Mouse (Mus musculus): ENCODE measurements around the gene Upb1. TPM values are rescaled to one million over a fixed set of nuclear protein-coding genes. Genes with fewer than 3 reads are reported as not detected.
A peak's percentile ranks its signal among the peaks of the same experiment; 100 is the strongest.

Gene Upb1
- polyA plus RNA-seq, 1 experiment from 2014 or later, result 40.4 TPM

DNA sequence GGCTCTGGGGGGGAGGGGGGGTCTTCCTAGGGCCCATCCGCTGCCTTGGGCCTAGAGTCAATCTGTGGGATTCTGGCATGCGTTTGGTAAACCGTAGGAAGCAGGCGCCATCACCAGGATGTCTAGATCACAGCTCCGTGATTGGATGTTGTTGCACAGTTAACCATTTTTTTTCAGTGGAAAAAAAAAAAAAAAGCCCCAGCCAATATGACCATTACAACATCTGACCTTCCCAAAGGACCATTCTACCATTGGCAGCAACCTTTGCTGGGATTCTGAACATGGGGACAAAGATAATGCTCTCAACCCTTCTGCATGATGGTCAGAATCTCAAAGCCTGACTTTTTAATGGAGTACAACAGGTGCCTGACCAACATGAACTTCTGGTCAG is 29.2 kb downstream of the Upb1 start:
- no peaks in the 10 kb centered on the region for H3K9me3 ChIP-seq (replicated peaks; ENCODE audit: control insufficient read depth, low read length)
- no peak overlapping the region for H3K4me2 ChIP-seq (ENCODE audit: low read depth, low read length)
- no peaks in the 10 kb centered on the region for H3K27me3 ChIP-seq (ENCODE audit: control insufficient read depth, insufficient read depth, low read depth, low read length)
- peaks cover 2% of the 10 kb centered on the region; the same call in 1 of the 2 replicates for H3K4me1 ChIP-seq (ENCODE audit: control insufficient read depth, low read depth, low read length)
- WGBS (ENCODE audit: insufficient replicate concordance), result 68% methylated on average over 5 of the region's 5 CpGs
- H3K36me3 ChIP-seq (ENCODE audit: control insufficient read depth, insufficient read depth), result no peaks in the 10 kb centered on the region
- peak overlapping the region; percentile 73 for H3K27ac ChIP-seq (ENCODE audit: low read length)
- no peak overlapping the region for H3K4me3 ChIP-seq (ENCODE audit: low read depth, low read length)
- H3K9ac ChIP-seq (ENCODE audit: low read depth, low read length), result no peak overlapping the region
- no peak for ATAC-seq (ENCODE audit: low read depth)

DNA sequence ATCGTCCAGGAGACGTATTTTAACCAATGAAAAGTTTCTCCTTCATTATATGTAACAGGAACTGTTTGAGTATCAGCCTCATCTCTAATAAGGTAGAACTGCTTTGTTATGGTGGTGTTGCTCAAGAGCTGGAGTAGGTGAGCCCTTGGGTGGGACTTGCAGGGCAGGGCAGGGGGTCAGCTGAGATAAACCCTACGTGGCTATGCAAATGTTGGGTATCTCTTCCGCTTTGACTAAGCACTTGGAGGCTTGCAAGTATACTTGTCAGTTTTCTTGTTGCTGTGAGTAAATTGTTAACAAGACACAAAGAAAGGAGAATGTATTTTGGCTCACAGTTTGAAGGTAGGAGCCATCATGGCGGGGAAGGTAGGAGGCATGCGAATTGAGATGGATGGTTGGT is 29.7 kb downstream of the Upb1 start:
- Histone ChIP-seq H3K4me2 (ENCODE audit: low read depth, low read length) (no peak overlapping the region), H3K9ac (ENCODE audit: low read depth, low read length) (no peak overlapping the region), H3K4me3 (ENCODE audit: low read depth, low read length) (no peak overlapping the region), H3K27ac (ENCODE audit: low read length) (no peak overlapping the region), H3K27me3 (ENCODE audit: control insufficient read depth, insufficient read depth, low read depth, low read length) (no peaks in the 10 kb centered on the region), H3K9me3 (replicated peaks; ENCODE audit: control insufficient read depth, low read length) (no peaks in the 10 kb centered on the region), H3K4me1 (ENCODE audit: control insufficient read depth, low read depth, low read length) (peaks cover 2% of the 10 kb centered on the region; the same call in 1 of the 2 replicates), H3K36me3 (ENCODE audit: control insufficient read depth, insufficient read depth) (no peaks in the 10 kb centered on the region)
- WGBS (ENCODE audit: insufficient replicate concordance), result 68% methylated on average over 6 of the region's 6 CpGs
- no peak for ATAC-seq (ENCODE audit: low read depth)

DNA sequence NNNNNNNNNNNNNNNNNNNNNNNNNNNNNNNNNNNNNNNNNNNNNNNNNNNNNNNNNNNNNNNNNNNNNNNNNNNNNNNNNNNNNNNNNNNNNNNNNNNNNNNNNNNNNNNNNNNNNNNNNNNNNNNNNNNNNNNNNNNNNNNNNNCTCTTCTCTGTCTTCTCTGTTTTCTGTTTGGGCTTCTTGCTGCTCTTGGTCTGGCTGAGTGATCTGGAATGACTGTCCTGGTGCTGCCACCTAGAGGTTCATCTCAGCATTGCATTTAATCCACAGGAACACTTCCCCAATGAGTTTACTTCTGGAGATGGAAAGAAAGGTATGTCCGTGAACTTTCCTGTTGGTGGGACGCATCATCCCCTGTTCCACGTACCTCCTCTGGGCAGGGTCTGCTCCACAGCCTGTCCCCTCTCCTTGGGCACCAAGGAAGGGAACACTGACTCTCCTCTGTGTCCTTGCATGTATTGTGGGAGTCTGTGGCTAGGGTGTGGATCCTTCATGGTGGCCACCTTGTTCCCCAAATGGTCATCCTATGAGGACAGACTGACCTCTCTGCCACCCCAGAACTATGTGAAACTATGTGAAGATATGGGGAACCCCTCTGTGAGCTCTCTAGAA is 35.8 kb downstream of the Upb1 start:
- H3K4me3 ChIP-seq (ENCODE audit: low read depth, low read length), result no peak overlapping the region
- H3K9ac ChIP-seq (ENCODE audit: low read depth, low read length), result no peak overlapping the region
- no peaks in the 10 kb centered on the region for H3K9me3 ChIP-seq (replicated peaks; ENCODE audit: control insufficient read depth, low read length)
- no peak overlapping the region for H3K4me2 ChIP-seq (ENCODE audit: low read depth, low read length)
- H3K27me3 ChIP-seq (ENCODE audit: control insufficient read depth, insufficient read depth, low read depth, low read length), result no peaks in the 10 kb centered on the region
- H3K27ac ChIP-seq (ENCODE audit: low read length), result no peak overlapping the region
- WGBS (ENCODE audit: insufficient replicate concordance), result 9% methylated on average over 3 of the region's 3 CpGs
- no peak for ATAC-seq (ENCODE audit: low read depth)
- no peaks in the 10 kb centered on the region; the same call in 1 of the 2 replicates for H3K36me3 ChIP-seq (ENCODE audit: control insufficient read depth, insufficient read depth)
- H3K4me1 ChIP-seq (ENCODE audit: control insufficient read depth, low read depth, low read length), result no peaks in the 10 kb centered on the region

DNA sequence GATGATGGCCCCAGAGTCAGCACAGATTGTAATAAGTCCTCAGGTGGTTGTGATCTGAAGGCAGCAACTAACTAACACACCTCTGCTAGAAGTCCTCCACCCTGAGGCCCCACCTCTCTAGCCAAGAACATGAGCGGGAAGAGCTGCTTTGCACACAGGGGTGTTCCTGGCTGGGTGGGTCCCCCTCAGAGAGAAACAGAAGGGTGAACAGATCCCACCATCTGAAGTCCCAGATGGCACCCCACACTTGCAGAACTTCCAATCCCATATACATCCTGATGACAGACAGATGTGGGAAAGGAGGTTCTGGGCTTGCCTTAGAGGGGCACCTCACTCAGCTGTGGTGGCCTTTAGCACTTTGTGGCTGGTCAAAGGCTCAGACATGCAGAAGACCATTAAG is 36.4 kb downstream of the Upb1 start:
- Histone ChIP-seq H3K4me3 (ENCODE audit: low read depth, low read length) (no peak overlapping the region), H3K36me3 (ENCODE audit: control insufficient read depth, insufficient read depth) (no peaks in the 10 kb centered on the region; the same call in 1 of the 2 replicates), H3K27me3 (ENCODE audit: control insufficient read depth, insufficient read depth, low read depth, low read length) (no peaks in the 10 kb centered on the region), H3K4me1 (ENCODE audit: control insufficient read depth, low read depth, low read length) (no peaks in the 10 kb centered on the region), H3K27ac (ENCODE audit: low read length) (no peak overlapping the region), H3K9ac (ENCODE audit: low read depth, low read length) (no peak overlapping the region), H3K4me2 (ENCODE audit: low read depth, low read length) (no peak overlapping the region), H3K9me3 (replicated peaks; ENCODE audit: control insufficient read depth, low read length) (no peaks in the 10 kb centered on the region)
- 59% methylated on average over 1 of the region's 1 CpGs for WGBS (ENCODE audit: insufficient replicate concordance)
- no peak for ATAC-seq (ENCODE audit: low read depth)

DNA sequence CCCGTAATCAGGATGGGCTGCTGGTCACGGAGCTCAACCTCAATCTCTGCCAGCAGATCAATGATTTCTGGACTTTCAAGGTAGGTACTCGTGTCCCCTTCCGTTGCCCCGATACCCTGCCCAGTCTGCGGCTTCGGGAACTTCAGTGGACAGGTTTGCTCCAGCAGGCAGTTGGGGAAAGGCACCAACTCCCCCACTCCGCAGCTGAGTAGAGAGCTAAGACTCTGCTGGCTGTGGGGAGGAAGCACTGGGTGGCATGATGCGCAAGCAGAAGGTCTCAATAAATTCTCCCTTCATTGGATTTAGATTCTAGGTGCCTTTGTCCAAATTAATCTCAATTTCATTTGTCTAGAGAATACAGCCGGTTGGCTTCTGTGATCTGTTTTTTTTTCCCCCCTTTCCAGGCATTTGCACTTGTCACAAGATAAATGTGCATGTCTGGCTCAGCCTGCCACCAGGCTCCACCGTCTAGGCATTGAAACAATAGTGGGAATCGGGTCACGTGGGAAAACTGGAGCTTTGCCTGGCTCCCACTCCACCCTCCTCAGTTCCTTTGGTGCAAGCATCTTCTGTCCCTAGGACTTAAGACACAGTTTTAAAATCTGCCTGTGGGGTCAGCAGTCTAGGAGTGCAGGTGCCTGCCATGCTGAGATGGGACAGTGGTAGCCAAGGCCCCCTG is 37.4 kb downstream of the Upb1 start:
- WGBS (ENCODE audit: insufficient replicate concordance), result 52% methylated on average over 13 of the region's 13 CpGs
- Histone ChIP-seq H3K27ac (ENCODE audit: low read length) (no peak overlapping the region), H3K4me2 (ENCODE audit: low read depth, low read length) (no peak overlapping the region), H3K27me3 (ENCODE audit: control insufficient read depth, insufficient read depth, low read depth, low read length) (no peaks in the 10 kb centered on the region), H3K9ac (ENCODE audit: low read depth, low read length) (no peak overlapping the region), H3K4me3 (ENCODE audit: low read depth, low read length) (no peak overlapping the region), H3K9me3 (replicated peaks; ENCODE audit: control insufficient read depth, low read length) (no peaks in the 10 kb centered on the region), H3K4me1 (ENCODE audit: control insufficient read depth, low read depth, low read length) (no peaks in the 10 kb centered on the region), H3K36me3 (ENCODE audit: control insufficient read depth, insufficient read depth) (no peaks in the 10 kb centered on the region; the same call in 1 of the 2 replicates)
- no peak for ATAC-seq (ENCODE audit: low read depth)

DNA sequence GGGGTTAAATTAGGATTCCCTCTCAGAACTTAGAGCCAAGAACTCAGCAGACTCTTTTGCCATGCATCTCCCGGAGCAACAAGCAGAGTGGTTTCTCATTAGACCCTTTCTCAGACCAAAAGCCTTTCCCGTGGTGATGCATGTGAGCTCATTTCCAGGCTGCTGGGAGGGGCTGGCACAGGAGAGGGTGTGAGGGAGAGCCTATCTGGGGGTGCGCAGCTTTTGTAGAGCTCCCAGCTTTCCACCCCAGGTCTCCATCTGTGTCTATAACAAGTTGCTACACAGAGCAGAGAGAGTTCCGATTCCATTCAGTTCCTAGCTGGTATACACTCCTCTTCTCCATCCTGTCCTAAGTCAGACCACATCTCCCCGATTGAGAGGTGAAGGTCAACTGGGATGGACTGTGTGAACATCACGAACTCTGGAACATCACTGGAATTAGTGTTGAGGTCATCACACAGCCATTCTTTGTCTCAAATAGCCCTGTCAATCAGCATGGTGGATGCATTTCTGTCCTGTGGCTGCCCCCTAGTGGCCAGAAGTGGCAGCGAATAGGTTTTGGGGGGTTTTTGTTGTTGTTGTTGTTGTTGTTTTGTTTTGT is 38.4 kb downstream of the Upb1 start:
- H3K9ac ChIP-seq (ENCODE audit: low read depth, low read length), result no peak overlapping the region
- no peaks in the 10 kb centered on the region for H3K9me3 ChIP-seq (replicated peaks; ENCODE audit: control insufficient read depth, low read length)
- H3K27me3 ChIP-seq (ENCODE audit: control insufficient read depth, insufficient read depth, low read depth, low read length), result no peaks in the 10 kb centered on the region
- no peak overlapping the region for H3K4me3 ChIP-seq (ENCODE audit: low read depth, low read length)
- WGBS (ENCODE audit: insufficient replicate concordance), result 31% methylated on average over 7 of the region's 7 CpGs
- ATAC-seq (ENCODE audit: low read depth), result no peak
- no peak overlapping the region for H3K27ac ChIP-seq (ENCODE audit: low read length)
- H3K36me3 ChIP-seq (ENCODE audit: control insufficient read depth, insufficient read depth), result no peaks in the 10 kb centered on the region; the same call in 1 of the 2 replicates
- no peaks in the 10 kb centered on the region for H3K4me1 ChIP-seq (ENCODE audit: control insufficient read depth, low read depth, low read length)
- no peak overlapping the region for H3K4me2 ChIP-seq (ENCODE audit: low read depth, low read length)

DNA sequence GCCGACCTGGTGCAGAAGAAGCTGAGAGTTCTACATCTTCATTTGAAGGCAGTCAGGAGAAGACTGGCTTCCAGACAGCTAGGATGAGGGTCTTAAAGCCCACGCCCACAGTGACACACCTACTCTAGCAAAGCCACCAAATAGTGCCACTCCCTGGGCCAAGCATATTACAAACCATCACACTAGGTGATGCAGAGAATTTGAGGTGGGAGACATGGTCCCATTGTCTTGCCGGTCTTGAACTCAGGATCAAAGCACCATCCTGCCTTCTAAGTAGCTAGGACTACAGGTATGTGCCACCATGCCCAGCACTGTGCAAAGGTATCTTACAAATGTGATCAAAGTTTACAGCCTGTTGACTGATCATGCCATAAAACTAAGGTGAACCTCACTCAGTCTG is 39.8 kb downstream of the Upb1 start:
- H3K4me1 ChIP-seq (ENCODE audit: control insufficient read depth, low read depth, low read length), result no peaks in the 10 kb centered on the region; the same call in 1 of the 2 replicates
- ATAC-seq (ENCODE audit: low read depth), result no peak
- WGBS (ENCODE audit: insufficient replicate concordance), result 54% methylated on average over 3 of the region's 3 CpGs
- H3K27me3 ChIP-seq (ENCODE audit: control insufficient read depth, insufficient read depth, low read depth, low read length), result no peaks in the 10 kb centered on the region
- no peak overlapping the region for H3K4me2 ChIP-seq (ENCODE audit: low read depth, low read length)
- no peaks in the 10 kb centered on the region for H3K9me3 ChIP-seq (replicated peaks; ENCODE audit: control insufficient read depth, low read length)
- H3K9ac ChIP-seq (ENCODE audit: low read depth, low read length), result no peak overlapping the region
- H3K4me3 ChIP-seq (ENCODE audit: low read depth, low read length), result no peak overlapping the region
- no peak overlapping the region for H3K27ac ChIP-seq (ENCODE audit: low read length)
- H3K36me3 ChIP-seq (ENCODE audit: control insufficient read depth, insufficient read depth), result no peaks in the 10 kb centered on the region; the same call in 1 of the 2 replicates

DNA sequence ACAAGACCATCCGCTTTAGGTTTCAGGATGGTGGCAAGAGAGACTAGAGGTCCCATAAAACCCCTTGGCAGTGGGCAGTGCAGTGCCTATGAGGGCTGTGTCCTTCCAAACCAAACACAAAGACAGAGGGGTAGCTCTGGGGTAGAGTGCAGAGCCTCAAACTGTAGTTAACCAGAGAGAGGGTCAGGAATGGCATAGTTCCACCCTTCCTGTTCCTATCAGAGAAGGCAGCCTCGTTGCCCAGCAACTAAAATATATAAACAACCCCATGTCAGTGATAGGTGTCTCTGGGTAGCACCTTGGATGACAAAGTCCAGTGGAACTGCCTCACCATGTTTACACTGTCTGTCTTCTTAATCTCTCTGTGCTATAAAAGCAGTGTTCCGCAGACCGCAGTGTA is 40.9 kb downstream of the Upb1 start:
- Histone ChIP-seq H3K4me3 (ENCODE audit: low read depth, low read length) (no peak overlapping the region), H3K27me3 (ENCODE audit: control insufficient read depth, insufficient read depth, low read depth, low read length) (no peaks in the 10 kb centered on the region), H3K9ac (ENCODE audit: low read depth, low read length) (no peak overlapping the region), H3K36me3 (ENCODE audit: control insufficient read depth, insufficient read depth) (no peaks in the 10 kb centered on the region; the same call in 1 of the 2 replicates), H3K4me2 (ENCODE audit: low read depth, low read length) (no peak overlapping the region), H3K4me1 (ENCODE audit: control insufficient read depth, low read depth, low read length) (no peaks in the 10 kb centered on the region; the same call in 1 of the 2 replicates), H3K27ac (ENCODE audit: low read length) (no peak overlapping the region), H3K9me3 (replicated peaks; ENCODE audit: control insufficient read depth, low read length) (no peaks in the 10 kb centered on the region)
- no peak for ATAC-seq (ENCODE audit: low read depth)
- WGBS (ENCODE audit: insufficient replicate concordance), result 57% methylated on average over 4 of the region's 4 CpGs

DNA sequence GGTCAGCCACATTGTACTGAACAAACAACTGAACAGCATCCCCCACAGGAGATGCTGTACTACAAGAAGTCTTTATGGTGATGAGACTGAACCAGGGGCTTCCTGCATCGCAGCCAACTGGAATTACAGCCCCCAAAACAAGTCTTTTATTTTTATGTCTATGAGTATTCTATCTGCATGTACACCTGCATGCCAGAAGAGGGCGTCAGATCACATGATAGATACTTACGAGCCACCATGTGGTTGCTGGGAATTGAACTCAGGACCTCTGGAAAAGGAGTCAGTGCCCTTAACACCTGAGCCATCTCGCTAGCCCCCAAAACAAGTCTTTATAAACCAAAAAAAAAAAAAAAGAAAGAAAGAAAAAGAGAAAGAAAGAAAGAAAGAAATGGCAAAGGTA is 42.1 kb downstream of the Upb1 start:
- Histone ChIP-seq H3K4me3 (ENCODE audit: low read depth, low read length) (no peak overlapping the region), H3K36me3 (ENCODE audit: control insufficient read depth, insufficient read depth) (no peaks in the 10 kb centered on the region; the same call in 1 of the 2 replicates), H3K9ac (ENCODE audit: low read depth, low read length) (no peak overlapping the region), H3K9me3 (replicated peaks; ENCODE audit: control insufficient read depth, low read length) (no peaks in the 10 kb centered on the region), H3K27ac (ENCODE audit: low read length) (no peak overlapping the region), H3K4me2 (ENCODE audit: low read depth, low read length) (no peak overlapping the region), H3K27me3 (ENCODE audit: control insufficient read depth, insufficient read depth, low read depth, low read length) (peaks cover 2% of the 10 kb centered on the region; the same call in 1 of the 2 replicates), H3K4me1 (ENCODE audit: control insufficient read depth, low read depth, low read length) (no peaks in the 10 kb centered on the region; the same call in 1 of the 2 replicates)
- no peak for ATAC-seq (ENCODE audit: low read depth)
- WGBS (ENCODE audit: insufficient replicate concordance), result 54% methylated on average over 4 of the region's 4 CpGs

Data from liver, embryonic 16.5 days (tissue).